Mouse (Mus musculus): ENCODE data around the gene Lbp. TPM values are rescaled to one million over a fixed set of nuclear protein-coding genes. Genes with fewer than 3 reads are reported as not detected.

The Lbp gene
- polyA plus RNA-seq, 1 experiment from 2014 or later = 2.4 TPM

- no peak for ATAC-seq (replicated peaks)
- 74% methylated on average over 16 of the region's 16 CpGs for WGBS
Observed at GRCm38 (mm10) chr2:158281497-158282205, 24.6 kb upstream of the Lbp start.

DNA sequence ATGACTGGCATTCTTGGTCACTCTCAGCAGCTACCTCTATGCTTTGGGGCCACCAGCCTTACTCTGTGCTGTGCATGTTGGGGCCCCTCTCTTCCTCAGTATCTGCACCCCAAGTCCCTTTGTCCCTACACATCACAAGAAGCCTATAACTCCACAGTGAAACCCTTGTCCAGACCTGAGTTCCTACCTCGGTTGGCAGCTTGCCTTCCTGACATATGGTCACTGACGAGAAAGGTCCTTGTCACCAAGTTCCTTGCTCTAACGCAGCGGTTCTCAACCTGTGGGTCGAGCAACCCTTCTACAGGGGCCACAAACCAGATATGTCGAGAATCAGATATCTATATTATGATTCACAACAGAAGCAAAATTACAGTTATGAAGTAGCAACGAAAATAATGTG lies 23.2 kb upstream of the Lbp start:
- no peak overlapping the region for H3K4me2 ChIP-seq (replicated peaks)
- WGBS = 80% methylated on average over 7 of the region's 7 CpGs
- no peak for ATAC-seq (replicated peaks)
- no peaks in the 10 kb centered on the region for H3K4me1 ChIP-seq
- no peaks in the 10 kb centered on the region for H3K36me3 ChIP-seq
- H3K27ac ChIP-seq (replicated peaks) = no peak overlapping the region
- H3K27me3 ChIP-seq = no peaks in the 10 kb centered on the region
- H3K4me3 ChIP-seq = no peak overlapping the region
- no peak overlapping the region for H3K9ac ChIP-seq (replicated peaks)
- no peaks in the 10 kb centered on the region for H3K9me3 ChIP-seq

More at GRCm38 (mm10) chr2:158281497-158282205, 24.6 kb upstream of the Lbp start:
- Histone ChIP-seq H3K27me3 (no peaks in the 10 kb centered on the region), H3K4me3 (no peak overlapping the region), H3K36me3 (no peaks in the 10 kb centered on the region), H3K27ac (replicated peaks) (no peak overlapping the region), H3K4me1 (no peaks in the 10 kb centered on the region), H3K9ac (replicated peaks) (no peak overlapping the region), H3K4me2 (replicated peaks) (no peak overlapping the region), H3K9me3 (no peaks in the 10 kb centered on the region)

DNA sequence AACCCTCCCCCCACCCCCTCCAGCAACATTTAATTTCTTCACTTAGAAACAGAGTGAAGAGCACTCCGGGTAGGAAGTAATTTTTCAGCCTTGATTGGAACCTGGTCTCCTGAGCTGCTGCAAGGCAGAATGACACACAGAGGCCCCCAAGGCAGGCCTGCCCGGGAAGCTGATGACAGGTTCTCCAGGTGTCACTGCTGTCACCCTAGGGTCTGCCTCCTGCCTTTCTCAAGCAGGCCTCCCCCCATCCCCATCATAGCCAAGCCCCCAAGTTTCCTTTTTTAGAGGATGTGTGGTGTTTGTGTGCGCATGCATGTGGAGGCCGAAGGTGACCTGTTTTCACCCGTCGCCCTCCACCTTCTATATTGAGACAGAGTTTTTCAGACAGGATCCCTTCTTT lies 22.5 kb upstream of the Lbp start:
- Histone ChIP-seq H3K4me2 (replicated peaks) (no peak overlapping the region), H3K4me3 (no peak overlapping the region), H3K27ac (replicated peaks) (no peak overlapping the region), H3K27me3 (no peaks in the 10 kb centered on the region), H3K4me1 (no peaks in the 10 kb centered on the region), H3K9ac (replicated peaks) (no peak overlapping the region), H3K9me3 (no peaks in the 10 kb centered on the region), H3K36me3 (no peaks in the 10 kb centered on the region)
- 89% methylated on average over 6 of the region's 6 CpGs for WGBS
- no peak for ATAC-seq (replicated peaks)

- Histone ChIP-seq H3K9me3 (no peaks in the 10 kb centered on the region), H3K36me3 (no peaks in the 10 kb centered on the region), H3K4me3 (no peak overlapping the region), H3K4me2 (replicated peaks) (no peak overlapping the region), H3K27ac (replicated peaks) (no peak overlapping the region), H3K27me3 (no peaks in the 10 kb centered on the region), H3K4me1 (no peaks in the 10 kb centered on the region), H3K9ac (replicated peaks) (no peak overlapping the region)
- 12% methylated on average over 11 of the region's 11 CpGs for WGBS
- no peak for ATAC-seq (replicated peaks)
Observed at GRCm38 (mm10) chr2:158284571-158284970, 21.7 kb upstream of the Lbp start.

DNA sequence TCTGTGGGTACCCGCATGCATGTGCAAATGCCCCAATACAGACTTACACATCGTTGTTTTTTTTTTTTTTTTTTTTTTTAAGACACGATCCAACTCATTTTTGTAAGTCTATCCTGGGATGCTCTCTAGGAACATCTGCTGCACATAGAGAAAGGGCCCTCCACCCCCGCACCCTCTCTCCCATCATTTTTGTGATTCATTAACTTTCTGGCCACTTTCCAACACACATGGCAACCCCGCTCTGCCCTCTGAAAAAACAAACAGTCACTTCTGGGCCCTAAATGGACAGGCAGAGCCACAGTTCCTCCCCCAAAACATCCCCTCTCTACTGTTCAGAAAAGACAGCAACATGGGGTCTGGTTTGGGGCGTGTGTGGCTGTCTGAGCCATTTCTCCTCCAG lies 20.6 kb upstream of the Lbp start:
- WGBS = 70% methylated on average over 6 of the region's 6 CpGs
- H3K9ac ChIP-seq (replicated peaks) = no peak overlapping the region
- no peak overlapping the region for H3K27ac ChIP-seq (replicated peaks)
- no peaks in the 10 kb centered on the region for H3K36me3 ChIP-seq
- H3K4me1 ChIP-seq = no peaks in the 10 kb centered on the region
- H3K4me2 ChIP-seq (replicated peaks) = no peak overlapping the region
- no peaks in the 10 kb centered on the region for H3K27me3 ChIP-seq
- no peaks in the 10 kb centered on the region for H3K9me3 ChIP-seq
- no peak for ATAC-seq (replicated peaks)
- no peak overlapping the region for H3K4me3 ChIP-seq

- Histone ChIP-seq H3K4me3 (no peak overlapping the region), H3K27ac (replicated peaks) (no peak overlapping the region), H3K4me2 (replicated peaks) (no peak overlapping the region), H3K36me3 (no peaks in the 10 kb centered on the region), H3K4me1 (no peaks in the 10 kb centered on the region), H3K27me3 (no peaks in the 10 kb centered on the region), H3K9me3 (no peaks in the 10 kb centered on the region), H3K9ac (replicated peaks) (no peak overlapping the region)
- WGBS = 59% methylated on average over 9 of the region's 9 CpGs
- ATAC-seq (replicated peaks) = no peak
Observed at GRCm38 (mm10) chr2:158295700-158296099, 10.6 kb upstream of the Lbp start.

DNA sequence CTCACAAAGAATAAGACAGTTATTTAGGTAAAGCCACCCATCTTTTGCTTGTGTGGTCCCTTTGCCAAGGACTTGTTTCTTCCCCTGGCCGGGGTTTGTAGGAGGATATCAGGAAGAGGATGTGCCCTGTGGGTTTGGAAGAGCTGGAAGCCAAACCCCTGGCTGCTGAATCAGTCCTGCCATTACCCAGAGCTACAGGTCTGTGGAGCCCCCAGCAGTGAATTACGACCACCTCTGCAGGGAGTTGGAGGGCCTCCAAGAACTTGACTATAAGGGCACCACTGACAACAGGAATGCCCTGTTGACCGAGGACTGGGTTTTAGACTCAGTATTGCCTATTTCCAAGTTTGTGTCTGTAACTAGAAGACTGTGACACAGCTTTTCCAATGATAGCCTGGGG lies 7.1 kb upstream of the Lbp start:
- no peak overlapping the region for H3K4me2 ChIP-seq (replicated peaks)
- 66% methylated on average over 3 of the region's 3 CpGs for WGBS
- H3K27me3 ChIP-seq = no peaks in the 10 kb centered on the region
- no peaks in the 10 kb centered on the region for H3K36me3 ChIP-seq
- ATAC-seq (replicated peaks) = no peak
- H3K27ac ChIP-seq (replicated peaks) = no peak overlapping the region
- H3K4me1 ChIP-seq = no peaks in the 10 kb centered on the region
- no peaks in the 10 kb centered on the region for H3K9me3 ChIP-seq
- no peak overlapping the region for H3K4me3 ChIP-seq
- no peak overlapping the region for H3K9ac ChIP-seq (replicated peaks)

DNA sequence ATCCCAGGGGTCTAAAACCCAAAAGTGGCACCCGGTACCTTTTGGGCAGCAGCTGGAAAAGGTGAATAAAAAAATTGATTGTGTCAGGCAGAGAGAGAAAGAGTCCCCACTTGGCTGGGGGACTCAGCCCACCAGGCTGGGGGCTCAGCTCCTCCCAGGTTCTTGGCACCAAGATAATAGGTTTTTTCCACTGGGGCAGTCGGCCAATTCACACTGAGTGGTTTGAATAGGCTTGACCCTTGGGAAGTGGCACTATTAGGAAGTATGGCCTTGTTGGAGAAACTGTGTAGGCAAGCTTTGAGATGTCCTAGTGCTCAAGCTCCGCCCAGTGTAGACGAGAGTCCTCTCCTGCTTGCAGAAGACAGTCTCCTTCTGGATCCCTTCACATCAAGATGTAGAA lies 6.6 kb upstream of the Lbp start:
- no peak overlapping the region for H3K9ac ChIP-seq (replicated peaks)
- no peaks in the 10 kb centered on the region for H3K9me3 ChIP-seq
- H3K4me2 ChIP-seq (replicated peaks) = no peak overlapping the region
- no peak overlapping the region for H3K4me3 ChIP-seq
- WGBS = 48% methylated on average over 4 of the region's 4 CpGs
- H3K36me3 ChIP-seq = no peaks in the 10 kb centered on the region
- no peak for ATAC-seq (replicated peaks)
- no peaks in the 10 kb centered on the region for H3K27me3 ChIP-seq
- no peak overlapping the region for H3K27ac ChIP-seq (replicated peaks)
- H3K4me1 ChIP-seq = no peaks in the 10 kb centered on the region

DNA sequence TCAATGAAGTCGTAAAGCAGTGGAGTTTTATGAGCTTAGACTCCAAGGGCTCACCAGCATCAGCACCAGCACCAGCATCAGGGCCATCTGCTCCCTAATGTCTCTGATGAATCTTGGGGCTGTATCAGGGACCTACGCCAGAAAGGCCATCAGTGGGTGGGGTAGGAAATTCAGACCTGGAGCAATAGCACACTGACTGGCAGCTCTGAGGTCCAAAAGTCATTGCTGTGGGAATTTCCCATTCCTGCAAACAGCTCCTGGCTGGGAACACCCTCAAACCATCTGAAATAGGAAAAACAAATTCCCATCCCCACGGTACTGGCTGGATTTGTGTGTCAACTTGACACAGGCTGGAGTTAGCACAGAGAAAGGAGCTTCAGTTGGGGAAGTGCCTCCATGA lies 3.5 kb upstream of the Lbp start:
- H3K27me3 ChIP-seq = no peaks in the 10 kb centered on the region
- no peak overlapping the region for H3K27ac ChIP-seq (replicated peaks)
- no peaks in the 10 kb centered on the region for H3K9me3 ChIP-seq
- WGBS = 94% methylated on average over 3 of the region's 3 CpGs
- H3K4me3 ChIP-seq = no peak overlapping the region
- H3K4me2 ChIP-seq (replicated peaks) = no peak overlapping the region
- H3K36me3 ChIP-seq = no peaks in the 10 kb centered on the region
- H3K9ac ChIP-seq (replicated peaks) = no peak overlapping the region
- no peaks in the 10 kb centered on the region for H3K4me1 ChIP-seq
- no peak for ATAC-seq (replicated peaks)

DNA sequence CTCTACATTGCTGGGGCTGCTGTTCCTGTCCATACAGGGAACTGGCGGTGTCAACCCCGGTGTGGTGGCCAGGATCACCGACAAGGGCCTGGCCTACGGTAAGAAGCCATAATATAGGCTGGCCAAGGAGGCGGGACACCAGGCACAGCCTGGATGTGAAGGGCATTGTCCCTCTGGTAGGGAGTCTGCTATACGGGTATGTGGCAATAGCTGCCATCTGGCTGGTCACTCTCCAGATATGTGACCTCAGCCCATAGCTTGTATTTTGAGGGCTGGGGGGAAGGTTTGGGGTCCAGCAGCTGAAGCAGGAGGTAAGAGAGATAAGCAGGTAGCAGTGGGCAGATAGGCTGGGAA lies 380 bp downstream of the Lbp start:
- 53% methylated on average over 6 of the region's 6 CpGs for WGBS
- no peak overlapping the region for H3K27ac ChIP-seq (replicated peaks)
- H3K27me3 ChIP-seq = no peaks in the 10 kb centered on the region
- H3K9ac ChIP-seq (replicated peaks) = no peak overlapping the region
- no peak overlapping the region for H3K4me3 ChIP-seq
- H3K4me1 ChIP-seq = no peaks in the 10 kb centered on the region
- no peak overlapping the region for H3K4me2 ChIP-seq (replicated peaks)
- ATAC-seq (replicated peaks) = no peak
- H3K36me3 ChIP-seq = no peaks in the 10 kb centered on the region
- no peaks in the 10 kb centered on the region for H3K9me3 ChIP-seq

GRCm38 (mm10) chr2:158308276-158308675 lies 2.0 kb downstream of the Lbp start:
- Histone ChIP-seq H3K36me3 (no peaks in the 10 kb centered on the region), H3K9me3 (no peaks in the 10 kb centered on the region), H3K27me3 (no peaks in the 10 kb centered on the region), H3K4me1 (no peaks in the 10 kb centered on the region), H3K4me3 (no peak overlapping the region), H3K9ac (replicated peaks) (no peak overlapping the region), H3K27ac (replicated peaks) (no peak overlapping the region), H3K4me2 (replicated peaks) (no peak overlapping the region)
- ATAC-seq (replicated peaks) = no peak
- WGBS = 50% methylated on average over 5 of the region's 5 CpGs

DNA sequence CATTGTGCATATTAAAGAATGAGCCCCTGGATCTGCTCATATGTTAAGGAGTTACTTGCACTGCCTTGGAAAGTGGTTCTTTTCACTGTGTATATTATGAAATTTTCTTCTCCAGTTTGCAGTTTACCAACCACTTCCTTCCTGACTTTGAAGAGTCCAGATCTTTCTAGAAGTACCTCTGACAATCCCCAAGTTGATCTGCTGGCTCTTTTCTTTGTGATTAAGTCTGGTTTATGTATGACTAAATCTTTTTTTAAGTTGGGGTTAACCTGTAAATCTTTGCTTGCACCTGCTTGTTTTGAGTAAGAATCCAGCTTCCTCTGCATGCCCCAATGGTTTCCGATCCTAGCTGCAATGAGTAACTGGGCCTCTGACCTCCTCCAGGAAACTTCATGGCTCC lies 6.8 kb downstream of the Lbp start:
- ATAC-seq (replicated peaks) = no peak
- 78% methylated on average over 1 of the region's 1 CpGs for WGBS
- Histone ChIP-seq H3K4me3 (no peak overlapping the region), H3K9me3 (no peaks in the 10 kb centered on the region), H3K4me2 (replicated peaks) (no peak overlapping the region), H3K36me3 (no peaks in the 10 kb centered on the region), H3K9ac (replicated peaks) (no peak overlapping the region), H3K4me1 (peaks cover 4% of the 10 kb centered on the region; the same call in 1 of the 2 replicates), H3K27ac (replicated peaks) (no peak overlapping the region), H3K27me3 (no peaks in the 10 kb centered on the region)

GRCm38 (mm10) chr2:158316371-158316770 lies 10.1 kb downstream of the Lbp start:
- no peak overlapping the region for H3K9ac ChIP-seq (replicated peaks)
- ATAC-seq (replicated peaks) = no peak
- no peaks in the 10 kb centered on the region for H3K9me3 ChIP-seq
- H3K27me3 ChIP-seq = no peaks in the 10 kb centered on the region
- no peaks in the 10 kb centered on the region for H3K36me3 ChIP-seq
- 73% methylated on average over 8 of the region's 8 CpGs for whole genome bisulfite sequencing
- peaks cover 4% of the 10 kb centered on the region; the same call in 1 of the 2 replicates for H3K4me1 ChIP-seq
- no peak overlapping the region for H3K4me2 ChIP-seq (replicated peaks)
- H3K27ac ChIP-seq (replicated peaks) = no peak overlapping the region
- no peak overlapping the region for H3K4me3 ChIP-seq
